Mouse (Mus musculus): ENCODE measurements around the gene Vps41. TPM values are rescaled to one million over a fixed set of nuclear protein-coding genes. Genes with fewer than 3 reads are reported as not detected.
A peak's percentile ranks its signal among the peaks of the same experiment; 100 is the strongest.

The Vps41 gene
- 53.5 and 55.1 TPM in 2 replicates for polyA plus RNA-seq (2016; fragmentation: Nextera tagmentation; extraction: Ambion mirVana)

GRCm38 (mm10) chr13:18717185-18717584, at the start of gene Vps41:
Vps41 (plus strand) TSS chr13:18717286.
- peak within 1 kb of the TSS; percentile 91 for H3K27ac ChIP-seq
- under 1% methylated on average over 21 of the region's 21 CpGs for WGBS

DNA sequence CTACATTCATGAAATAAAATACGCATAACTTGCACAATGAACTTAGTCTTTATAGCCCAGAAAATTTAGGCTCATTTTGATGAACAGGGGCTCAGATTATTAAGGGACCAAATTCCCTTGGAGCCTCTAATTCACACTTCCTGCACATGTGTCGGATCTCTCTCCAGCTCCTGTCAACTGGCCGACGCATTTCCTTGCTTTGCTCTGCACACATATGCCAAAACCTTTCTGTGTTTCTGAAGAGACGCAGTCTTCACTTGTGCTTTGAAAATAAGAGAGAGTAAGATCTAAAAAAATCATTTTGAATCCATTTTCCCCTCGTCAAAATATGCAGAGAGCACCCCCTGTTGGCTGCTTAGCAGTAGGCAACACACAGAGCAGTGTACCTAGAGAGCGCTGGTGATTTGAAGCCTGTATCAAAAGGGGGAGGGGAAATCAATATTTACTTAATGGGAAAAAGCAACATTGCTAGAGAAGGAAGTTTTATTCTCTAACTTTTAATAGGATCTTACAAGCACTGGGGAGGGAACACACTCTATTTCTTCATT, 18.5 kb upstream of the Vps41 start:
- H3K27me3 ChIP-seq (ENCODE audit: insufficient read depth, poor library complexity, severe bottlenecking): no peaks in the 10 kb centered on the region
- WGBS: 46% methylated on average over 7 of the region's 7 CpGs

More at GRCm38 (mm10) chr13:18717185-18717584, at the start of gene Vps41:
- H3K27me3 ChIP-seq (ENCODE audit: insufficient read depth, poor library complexity, severe bottlenecking): no peaks in the 10 kb centered on the region
- no peaks in the 10 kb centered on the region for H3K9me3 ChIP-seq
- peaks cover 5% of the 10 kb centered on the region; the same call in 1 of the 2 replicates for H3K4me1 ChIP-seq
- no peaks in the 10 kb centered on the region for H3K36me3 ChIP-seq
- peak within 1 kb of the TSS; percentile 87 for H3K4me3 ChIP-seq
- DNase-seq (ENCODE audit: low spot score): peak; percentile 89

GRCm38 (mm10) chr13:18711685-18712084, 5.4 kb upstream of the Vps41 start:
- Histone ChIP-seq H3K4me3 (no peak overlapping the region), H3K36me3 (no peaks in the 10 kb centered on the region), H3K27ac (no peak overlapping the region), H3K27me3 (ENCODE audit: insufficient read depth, poor library complexity, severe bottlenecking) (no peaks in the 10 kb centered on the region), H3K9me3 (no peaks in the 10 kb centered on the region), H3K4me1 (no peaks in the 10 kb centered on the region)
- no peak for DNase-seq (ENCODE audit: low spot score)
- 86% methylated on average over 1 of the region's 1 CpGs for WGBS

More for the DNA sequence above, 18.5 kb upstream of the Vps41 start:
- Histone ChIP-seq H3K36me3 (no peaks in the 10 kb centered on the region), H3K4me1 (no peaks in the 10 kb centered on the region), H3K4me3 (no peak overlapping the region), H3K9me3 (no peaks in the 10 kb centered on the region), H3K27ac (no peak overlapping the region)
- no peak for DNase-seq (ENCODE audit: low spot score)

DNA sequence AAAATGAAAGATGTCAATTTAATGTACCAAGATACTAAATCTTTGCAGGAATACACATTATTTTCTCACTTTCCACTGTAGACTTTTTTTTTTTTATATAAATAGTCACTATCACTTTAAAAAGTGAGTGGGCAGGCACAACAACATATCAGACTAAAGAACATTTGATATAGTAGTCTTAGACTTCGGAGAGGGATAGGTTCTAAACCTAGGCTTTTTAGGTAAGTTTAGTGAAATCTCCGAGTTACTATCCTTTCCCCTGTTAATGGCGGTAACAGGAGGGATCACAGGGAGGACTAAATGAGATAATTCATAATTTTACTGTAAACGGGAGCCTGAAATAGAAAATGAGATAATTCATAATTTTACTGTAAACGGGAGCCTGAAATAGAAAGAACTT, 379 bp upstream of the Vps41 start:
- peaks cover 5% of the 10 kb centered on the region; the same call in 1 of the 2 replicates for H3K4me1 ChIP-seq
- no peaks in the 10 kb centered on the region for H3K36me3 ChIP-seq
- H3K9me3 ChIP-seq: no peaks in the 10 kb centered on the region
- no peak overlapping the region for H3K27ac ChIP-seq
- 43% methylated on average over 5 of the region's 5 CpGs for WGBS
- DNase-seq (ENCODE audit: low spot score): no peak
- H3K4me3 ChIP-seq: peak overlapping the region; percentile 87
- H3K27me3 ChIP-seq (ENCODE audit: insufficient read depth, poor library complexity, severe bottlenecking): no peaks in the 10 kb centered on the region

DNA sequence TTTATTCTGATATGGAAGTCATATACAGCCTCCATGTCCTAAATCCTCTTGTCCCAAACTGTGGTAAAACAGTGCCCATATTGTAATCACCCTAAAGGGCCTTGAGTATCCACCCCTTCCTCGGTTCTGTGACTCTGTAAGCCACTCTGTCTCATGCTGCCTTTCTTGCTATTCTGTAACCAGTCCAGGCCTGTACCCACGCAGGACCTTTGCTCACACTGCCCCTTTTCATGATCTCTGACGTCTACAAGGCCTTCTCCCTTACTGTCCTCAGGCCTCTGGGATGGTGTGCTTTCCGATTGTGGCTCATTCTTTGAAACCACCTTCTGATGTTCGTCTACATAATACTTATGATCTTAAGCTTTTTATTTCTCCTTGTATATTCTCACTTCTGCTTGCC, 1.4 kb downstream of the Vps41 start:
- H3K36me3 ChIP-seq: peaks cover 4% of the 10 kb centered on the region; the same call in 1 of the 2 replicates
- DNase-seq (ENCODE audit: low spot score): no peak
- no peaks in the 10 kb centered on the region for H3K9me3 ChIP-seq
- no peak overlapping the region for H3K27ac ChIP-seq
- 77% methylated on average over 5 of the region's 5 CpGs for WGBS
- H3K4me1 ChIP-seq: peaks cover 5% of the 10 kb centered on the region; the same call in 1 of the 2 replicates
- H3K4me3 ChIP-seq: no peak overlapping the region
- no peaks in the 10 kb centered on the region for H3K27me3 ChIP-seq (ENCODE audit: insufficient read depth, poor library complexity, severe bottlenecking)

DNA sequence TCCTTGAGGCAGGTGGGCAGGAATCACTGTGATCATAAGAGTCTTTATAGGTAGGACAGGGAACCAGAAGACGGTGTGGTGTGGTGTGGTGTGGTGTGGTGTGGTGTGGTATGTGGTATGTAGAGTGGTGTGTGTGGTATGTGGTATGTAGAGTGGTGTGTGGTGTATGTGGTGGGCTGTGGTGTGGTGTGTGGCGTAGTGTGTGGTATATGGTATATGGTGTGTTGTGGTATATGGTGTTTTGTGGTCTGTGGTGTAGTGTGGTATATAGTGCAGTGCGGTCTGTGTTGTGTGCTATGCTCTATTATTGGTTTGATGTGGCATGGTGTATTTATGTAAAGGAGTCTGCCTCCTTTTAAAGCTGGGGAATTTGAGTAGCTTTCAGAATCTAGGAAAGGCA, 13.6 kb downstream of the Vps41 start:
- H3K4me1 ChIP-seq: 0 out of 2 replicates have a peak, but pooled peaks cover 3% of the 10 kb centered on the region
- 94% methylated on average over 3 of the region's 3 CpGs for WGBS
- DNase-seq (ENCODE audit: low spot score): no peak

GRCm38 (mm10) chr13:18736590-18736989, 19.5 kb downstream of the Vps41 start:
- Histone ChIP-seq H3K36me3 (peaks cover 21% of the 10 kb centered on the region), H3K4me3 (no peak overlapping the region), H3K9me3 (0 out of 2 replicates have a peak, but pooled peaks cover 7% of the 10 kb centered on the region), H3K27me3 (ENCODE audit: insufficient read depth, poor library complexity, severe bottlenecking) (no peaks in the 10 kb centered on the region), H3K27ac (no peak overlapping the region), H3K4me1 (0 out of 2 replicates have a peak, but pooled peaks cover 3% of the 10 kb centered on the region)
- 74% methylated on average over 1 of the region's 1 CpGs for WGBS
- no peak for DNase-seq (ENCODE audit: low spot score)

More for the DNA sequence above, 13.6 kb downstream of the Vps41 start:
- Histone ChIP-seq H3K9me3 (no peaks in the 10 kb centered on the region; the same call in 1 of the 2 replicates), H3K27ac (no peak overlapping the region), H3K27me3 (ENCODE audit: insufficient read depth, poor library complexity, severe bottlenecking) (no peaks in the 10 kb centered on the region), H3K4me3 (no peak overlapping the region), H3K36me3 (peaks cover 26% of the 10 kb centered on the region)

DNA sequence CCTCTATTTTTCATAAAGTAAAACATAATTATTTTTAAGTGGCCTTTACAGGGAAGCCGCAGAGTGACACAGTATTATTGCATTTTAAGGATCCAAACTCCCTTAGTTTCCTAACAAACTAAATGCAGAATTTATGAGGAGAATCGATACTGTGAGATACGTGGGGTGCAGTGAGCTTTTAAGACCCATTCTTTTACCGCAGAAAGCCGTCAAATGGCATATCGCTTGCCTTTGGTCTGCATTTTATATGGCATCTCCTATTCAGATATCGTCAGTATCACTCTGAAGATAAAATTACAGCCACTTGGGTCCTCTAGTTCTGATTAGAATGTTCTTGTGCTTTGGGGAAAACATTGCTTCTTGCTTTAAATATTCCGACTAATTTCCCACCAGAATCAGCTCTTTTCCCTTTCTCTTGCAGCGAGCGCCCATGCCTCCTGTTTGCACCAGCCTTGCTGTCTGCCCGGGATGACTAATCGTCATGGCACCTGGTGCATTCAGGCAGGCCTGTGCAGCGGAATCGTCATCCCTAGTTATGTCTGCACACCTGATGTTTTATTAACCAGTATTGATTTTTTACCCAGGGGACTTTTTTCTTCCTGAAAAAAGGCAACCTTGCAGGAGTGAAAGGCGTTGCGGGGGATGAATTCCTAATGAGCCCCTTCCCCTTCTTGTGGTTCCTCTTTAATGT, 26.6 kb downstream of the Vps41 start:
- Histone ChIP-seq H3K27me3 (ENCODE audit: insufficient read depth, poor library complexity, severe bottlenecking) (no peaks in the 10 kb centered on the region), H3K4me1 (no peaks in the 10 kb centered on the region), H3K27ac (no peak overlapping the region), H3K9me3 (0 out of 2 replicates have a peak, but pooled peaks cover 7% of the 10 kb centered on the region), H3K4me3 (no peak overlapping the region), H3K36me3 (peaks cover 23% of the 10 kb centered on the region)
- 88% methylated on average over 16 of the region's 16 CpGs for WGBS
- no peak for DNase-seq (ENCODE audit: low spot score)

DNA sequence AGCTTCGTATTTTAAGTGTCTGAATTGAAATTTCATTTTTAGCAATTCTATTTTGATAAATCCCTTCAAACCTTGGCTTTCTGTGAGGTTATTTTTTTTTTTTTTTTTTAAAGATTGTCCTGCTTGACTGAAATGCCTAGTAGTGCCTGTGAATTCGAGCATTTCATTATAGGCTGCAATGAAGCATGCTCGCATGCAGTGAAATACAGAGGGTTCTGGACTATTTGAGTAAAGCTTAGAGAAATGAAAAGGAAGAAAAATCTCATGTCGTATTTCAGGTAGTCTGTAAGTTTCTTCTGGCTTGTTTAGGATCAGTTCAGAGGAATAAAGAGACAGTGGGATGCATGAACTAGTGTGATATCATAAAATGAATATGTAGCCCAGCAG, 27.2 kb downstream of the Vps41 start:
- 89% methylated on average over 4 of the region's 4 CpGs for WGBS
- Histone ChIP-seq H3K4me3 (no peak overlapping the region), H3K27me3 (ENCODE audit: insufficient read depth, poor library complexity, severe bottlenecking) (no peaks in the 10 kb centered on the region), H3K4me1 (no peaks in the 10 kb centered on the region), H3K36me3 (peaks cover 22% of the 10 kb centered on the region), H3K9me3 (0 out of 2 replicates have a peak, but pooled peaks cover 7% of the 10 kb centered on the region), H3K27ac (no peak overlapping the region)
- DNase-seq (ENCODE audit: low spot score): no peak

GRCm38 (mm10) chr13:18757958-18758357, 40.9 kb downstream of the Vps41 start:
- no peak overlapping the region for H3K27ac ChIP-seq
- no peak for DNase-seq (ENCODE audit: low spot score)

GRCm38 (mm10) chr13:18759361-18760056, 42.4 kb downstream of the Vps41 start:
- no peak overlapping the region for H3K27ac ChIP-seq
- H3K4me1 ChIP-seq: no peaks in the 10 kb centered on the region
- WGBS: 91% methylated on average over 5 of the region's 5 CpGs
- no peak for DNase-seq (ENCODE audit: low spot score)
- H3K36me3 ChIP-seq: no peaks in the 10 kb centered on the region
- no peaks in the 10 kb centered on the region for H3K27me3 ChIP-seq (ENCODE audit: insufficient read depth, poor library complexity, severe bottlenecking)
- H3K9me3 ChIP-seq: no peaks in the 10 kb centered on the region
- H3K4me3 ChIP-seq: no peak overlapping the region

More at GRCm38 (mm10) chr13:18757958-18758357, 40.9 kb downstream of the Vps41 start:
- Histone ChIP-seq H3K4me3 (no peak overlapping the region), H3K27me3 (ENCODE audit: insufficient read depth, poor library complexity, severe bottlenecking) (no peaks in the 10 kb centered on the region), H3K9me3 (no peaks in the 10 kb centered on the region), H3K4me1 (no peaks in the 10 kb centered on the region), H3K36me3 (no peaks in the 10 kb centered on the region)
- WGBS: 89% methylated on average over 3 of the region's 3 CpGs

DNA sequence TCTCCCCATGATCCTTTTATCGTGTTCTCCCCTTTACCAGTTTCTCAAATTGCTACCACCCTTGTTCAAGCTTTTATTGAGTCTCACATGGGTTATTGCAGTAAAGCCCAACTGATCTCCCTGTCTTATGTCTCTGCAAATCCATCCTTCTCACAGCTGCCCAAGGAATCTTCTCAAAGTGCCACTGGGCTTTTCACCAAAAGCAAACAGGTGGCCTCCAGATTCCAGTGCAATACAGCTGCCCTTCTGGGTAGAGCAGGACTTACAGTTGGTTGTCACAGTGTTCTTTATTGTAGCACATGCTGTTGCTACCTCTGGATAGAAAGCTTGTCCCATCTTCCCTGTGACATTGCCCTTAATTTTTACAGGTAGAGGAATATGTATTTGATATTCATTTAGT, 44.4 kb downstream of the Vps41 start:
- H3K27me3 ChIP-seq (ENCODE audit: insufficient read depth, poor library complexity, severe bottlenecking): no peaks in the 10 kb centered on the region
- no peak overlapping the region for H3K4me3 ChIP-seq
- no peaks in the 10 kb centered on the region for H3K9me3 ChIP-seq
- H3K27ac ChIP-seq: no peak overlapping the region
- no peaks in the 10 kb centered on the region for H3K36me3 ChIP-seq
- no peak for DNase-seq (ENCODE audit: low spot score)
- no peaks in the 10 kb centered on the region for H3K4me1 ChIP-seq
- whole genome bisulfite sequencing: 90% methylated on average over 1 of the region's 1 CpGs

DNA sequence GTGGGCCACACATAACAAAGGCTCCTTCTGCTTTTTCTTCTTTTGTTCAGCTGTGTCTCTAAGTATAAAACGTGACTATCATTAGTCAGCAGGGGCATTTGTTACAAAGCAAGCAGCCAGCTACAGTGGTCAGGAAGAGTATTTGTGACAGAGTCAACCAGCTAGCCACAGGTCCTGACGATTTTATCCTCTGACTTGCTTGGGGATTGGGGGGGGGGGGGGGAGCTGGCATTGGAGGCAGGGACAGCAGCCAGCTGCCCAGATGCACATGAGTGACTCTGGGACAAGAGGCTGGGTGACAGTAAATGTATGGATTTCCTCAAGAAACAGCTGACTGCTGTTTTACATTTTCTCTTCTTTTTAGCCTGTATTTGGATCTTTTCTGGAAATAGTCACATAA, 50.8 kb downstream of the Vps41 start:
- DNase-seq (ENCODE audit: low spot score): no peak
- Histone ChIP-seq H3K27ac (no peak overlapping the region), H3K4me3 (no peak overlapping the region), H3K27me3 (ENCODE audit: insufficient read depth, poor library complexity, severe bottlenecking) (no peaks in the 10 kb centered on the region), H3K4me1 (no peaks in the 10 kb centered on the region), H3K9me3 (no peaks in the 10 kb centered on the region), H3K36me3 (no peaks in the 10 kb centered on the region)
- WGBS: 25% methylated on average over 2 of the region's 2 CpGs
